Mouse (Mus musculus): ENCODE data around the gene Tmem131. TPM values are rescaled to one million over a fixed set of nuclear protein-coding genes. Genes with fewer than 3 reads are reported as not detected.

Tmem131 gene
- polyA plus RNA-seq, 1 experiment from 2014 or later = 12.3 TPM

- Histone ChIP-seq H3K4me3 (replicated peaks) (no peak overlapping the region), H3K9ac (no peak overlapping the region), H3K9me3 (replicated peaks) (no peaks in the 10 kb centered on the region), H3K27ac (no peak overlapping the region), H3K27me3 (no peaks in the 10 kb centered on the region), H3K36me3 (no peaks in the 10 kb centered on the region), H3K4me2 (no peak overlapping the region), H3K4me1 (no peaks in the 10 kb centered on the region)
- no peak for ATAC-seq (replicated peaks; ENCODE audit: low FRiP score)
- WGBS = 88% methylated on average over 5 of the region's 5 CpGs
Observed at GRCm38 (mm10) chr1:36965831-36966230, 22.4 kb upstream of the Tmem131 start.

DNA sequence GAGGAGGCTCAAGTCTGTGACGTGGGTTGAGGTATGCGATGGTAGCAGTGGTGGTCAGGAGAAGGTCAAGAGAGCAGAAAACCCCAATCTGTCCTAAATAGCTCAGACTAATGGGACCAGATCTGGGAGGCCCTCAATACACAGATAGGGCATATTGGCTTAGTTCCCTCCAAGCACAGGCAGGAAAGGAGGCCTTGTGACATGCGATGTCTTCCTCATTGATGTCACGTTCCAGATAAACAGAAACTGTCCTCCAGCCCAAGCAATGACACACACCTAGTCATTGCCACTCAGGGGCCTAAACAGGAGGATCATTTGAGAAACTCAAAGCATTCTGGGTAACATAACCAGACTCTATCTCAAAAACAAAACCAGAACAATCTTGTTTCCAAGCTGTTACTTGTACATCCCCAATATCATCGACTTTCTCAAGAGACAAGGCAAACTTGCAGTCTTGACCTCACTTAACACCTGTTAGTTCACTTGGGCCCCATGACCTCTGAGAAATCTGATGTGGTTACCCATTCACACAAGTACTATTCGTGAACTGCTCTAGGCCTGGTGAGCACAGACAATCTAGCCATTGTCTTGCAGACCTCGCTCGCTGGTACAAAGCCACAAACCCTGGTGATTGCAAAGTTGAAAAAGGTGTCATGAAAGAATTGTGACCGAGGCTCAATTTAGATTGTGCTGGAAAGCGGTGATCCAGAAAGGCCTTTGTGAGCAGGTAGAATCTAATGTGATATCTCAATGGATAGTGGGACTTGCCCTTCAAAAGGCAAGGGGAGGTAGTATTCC is 19.1 kb upstream of the Tmem131 start:
- Histone ChIP-seq H3K9ac (no peak overlapping the region), H3K27ac (no peak overlapping the region), H3K9me3 (replicated peaks) (no peaks in the 10 kb centered on the region), H3K4me2 (no peak overlapping the region), H3K4me1 (no peaks in the 10 kb centered on the region), H3K36me3 (no peaks in the 10 kb centered on the region), H3K27me3 (no peaks in the 10 kb centered on the region), H3K4me3 (replicated peaks) (no peak overlapping the region)
- WGBS = 78% methylated on average over 10 of the region's 10 CpGs
- no peak for ATAC-seq (replicated peaks; ENCODE audit: low FRiP score)

DNA sequence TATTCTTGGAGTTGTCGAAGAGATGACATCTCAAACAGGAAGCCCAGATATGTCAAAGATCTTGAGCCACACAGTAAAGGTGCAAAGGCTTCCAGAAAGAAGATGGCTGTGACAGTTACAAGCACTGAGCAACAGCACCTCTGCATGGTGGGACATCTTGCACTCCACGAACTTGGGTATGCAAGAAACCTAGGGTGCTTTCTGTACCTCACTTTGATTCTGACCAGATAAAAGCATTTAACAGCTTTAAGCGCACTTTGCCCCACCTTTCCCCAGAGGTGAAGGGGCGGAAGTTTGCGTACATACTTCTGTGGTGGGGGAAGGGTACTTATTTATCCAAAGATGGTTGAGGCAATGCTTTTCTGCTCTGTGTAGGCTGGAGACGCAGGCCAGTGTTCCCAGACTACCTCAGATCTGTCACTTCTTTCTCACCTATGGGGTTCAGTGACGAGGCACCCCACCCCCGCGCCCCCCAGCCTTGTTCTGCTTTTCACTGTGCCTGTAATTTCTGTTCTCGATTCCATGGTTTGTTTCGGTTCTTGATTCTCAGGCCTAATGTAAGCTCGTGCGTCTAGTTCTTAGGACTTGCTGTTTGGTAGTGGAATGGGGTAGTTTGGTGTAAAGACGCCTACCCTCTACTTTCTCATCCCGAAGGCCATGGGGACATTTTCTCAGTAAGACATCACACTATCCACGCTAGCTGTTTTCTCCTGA is 17.2 kb upstream of the Tmem131 start:
- no peaks in the 10 kb centered on the region for H3K4me1 ChIP-seq
- no peaks in the 10 kb centered on the region for H3K9me3 ChIP-seq (replicated peaks)
- no peak overlapping the region for H3K4me3 ChIP-seq (replicated peaks)
- no peak overlapping the region for H3K9ac ChIP-seq
- no peak for ATAC-seq (replicated peaks; ENCODE audit: low FRiP score)
- 86% methylated on average over 16 of the region's 16 CpGs for WGBS
- H3K4me2 ChIP-seq = no peak overlapping the region
- H3K27me3 ChIP-seq = no peaks in the 10 kb centered on the region
- no peak overlapping the region for H3K27ac ChIP-seq
- H3K36me3 ChIP-seq = no peaks in the 10 kb centered on the region

DNA sequence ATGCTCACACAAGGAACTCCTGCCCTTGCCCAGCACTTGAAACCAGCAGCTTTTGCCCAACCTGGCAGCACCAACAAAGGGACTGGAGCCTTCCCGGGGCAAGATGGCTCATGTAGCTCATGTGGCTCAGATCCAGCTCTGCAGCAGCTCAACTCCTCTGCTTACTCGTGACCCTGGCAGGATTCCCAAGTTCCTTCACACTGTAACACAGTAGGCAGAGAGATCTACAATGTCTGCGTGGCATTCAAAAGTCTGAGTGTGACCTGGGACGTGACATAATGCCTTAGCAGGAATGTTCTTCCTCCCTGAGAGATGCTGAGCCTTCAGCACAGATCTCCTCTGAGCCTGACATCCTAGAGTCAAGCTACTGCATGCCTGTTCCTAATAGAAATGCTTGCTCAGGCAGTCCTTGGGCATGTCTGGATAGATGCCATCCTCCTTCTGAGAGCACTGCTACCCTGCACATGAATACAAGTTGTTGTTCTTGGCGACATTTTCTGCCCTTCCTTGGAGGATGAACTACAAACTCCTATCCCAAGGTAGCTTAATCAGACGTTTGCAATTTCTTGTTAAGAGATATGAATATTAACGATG is 6.2 kb upstream of the Tmem131 start:
- Histone ChIP-seq H3K4me3 (replicated peaks) (no peak overlapping the region), H3K4me2 (no peak overlapping the region), H3K9ac (no peak overlapping the region), H3K36me3 (no peaks in the 10 kb centered on the region), H3K27ac (no peak overlapping the region), H3K27me3 (no peaks in the 10 kb centered on the region), H3K4me1 (no peaks in the 10 kb centered on the region), H3K9me3 (replicated peaks) (no peaks in the 10 kb centered on the region)
- 73% methylated on average over 7 of the region's 7 CpGs for WGBS
- ATAC-seq (replicated peaks; ENCODE audit: low FRiP score) = no peak

GRCm38 (mm10) chr1:36947448-36947847 is 4.0 kb upstream of the Tmem131 start:
- WGBS = 84% methylated on average over 8 of the region's 8 CpGs
- H3K9me3 ChIP-seq (replicated peaks) = no peaks in the 10 kb centered on the region

GRCm38 (mm10) chr1:36940381-36940762 is 3.1 kb downstream of the Tmem131 start:
- Histone ChIP-seq H3K4me2 (peak overlapping the region; percentile 61), H3K36me3 (no peaks in the 10 kb centered on the region), H3K4me1 (peaks cover 17% of the 10 kb centered on the region), H3K27me3 (no peaks in the 10 kb centered on the region), H3K4me3 (replicated peaks) (peak overlapping the region; percentile 98), H3K9ac (peak overlapping the region; percentile 96), H3K27ac (0 out of 2 replicates have a peak overlapping the region, but pooled peaks have one; percentile 88), H3K9me3 (replicated peaks) (no peaks in the 10 kb centered on the region)
- WGBS = 50% methylated on average over 3 of the region's 3 CpGs
- ATAC-seq (replicated peaks; ENCODE audit: low FRiP score) = no peak

More at GRCm38 (mm10) chr1:36947448-36947847, 4.0 kb upstream of the Tmem131 start:
- Histone ChIP-seq H3K9ac (no peak overlapping the region), H3K27me3 (no peaks in the 10 kb centered on the region), H3K36me3 (no peaks in the 10 kb centered on the region), H3K27ac (no peak overlapping the region), H3K4me3 (replicated peaks) (no peak overlapping the region), H3K4me2 (no peak overlapping the region), H3K4me1 (no peaks in the 10 kb centered on the region)
- ATAC-seq (replicated peaks; ENCODE audit: low FRiP score) = no peak

- H3K9ac ChIP-seq = peak overlapping the region; percentile 96
- no peaks in the 10 kb centered on the region for H3K9me3 ChIP-seq (replicated peaks)
- H3K4me1 ChIP-seq = peaks cover 21% of the 10 kb centered on the region
- peak overlapping the region; percentile 98 for H3K4me3 ChIP-seq (replicated peaks)
- ATAC-seq (replicated peaks; ENCODE audit: low FRiP score) = peak; percentile 98
- H3K27me3 ChIP-seq = no peaks in the 10 kb centered on the region
- H3K36me3 ChIP-seq = no peaks in the 10 kb centered on the region
- H3K27ac ChIP-seq = peak overlapping the region; percentile 88
- H3K4me2 ChIP-seq = peak overlapping the region; percentile 61
- WGBS = under 1% methylated on average over 70 of the region's 79 CpGs
Observed at GRCm38 (mm10) chr1:36939506-36940380, 3.7 kb downstream of the Tmem131 start.

DNA sequence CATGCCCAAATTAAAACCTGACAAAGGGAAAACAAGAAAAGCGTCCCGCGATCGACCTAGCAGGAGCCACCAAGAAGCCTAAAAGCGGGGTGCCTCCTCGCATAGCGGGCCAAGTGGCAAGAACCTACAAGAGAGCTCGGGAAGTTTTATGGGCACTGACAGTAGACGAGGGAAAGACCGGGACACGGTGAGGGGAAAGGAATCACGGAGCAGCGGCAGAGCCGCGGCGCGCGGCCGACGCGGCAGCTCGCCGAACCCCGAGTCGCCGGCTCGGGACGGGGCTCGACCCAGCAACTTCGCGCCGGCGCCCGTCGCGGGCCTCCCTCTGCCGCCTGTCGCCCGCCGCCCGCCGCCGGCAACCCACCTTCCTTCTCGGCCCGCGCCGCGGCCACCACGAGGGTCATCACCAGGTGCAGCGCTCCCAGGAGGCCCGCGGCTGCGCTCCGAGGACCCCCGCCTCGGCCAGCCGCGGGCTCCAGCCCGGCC is 4.6 kb downstream of the Tmem131 start:
- Histone ChIP-seq H3K4me2 (peak overlapping the region; percentile 61), H3K9ac (peak overlapping the region; percentile 96), H3K27ac (peak overlapping the region; percentile 88), H3K36me3 (no peaks in the 10 kb centered on the region), H3K27me3 (no peaks in the 10 kb centered on the region), H3K4me3 (replicated peaks) (peak overlapping the region; percentile 98), H3K9me3 (replicated peaks) (no peaks in the 10 kb centered on the region), H3K4me1 (peaks cover 29% of the 10 kb centered on the region)
- WGBS = under 1% methylated on average over 56 of the region's 59 CpGs
- no peak for ATAC-seq (replicated peaks; ENCODE audit: low FRiP score)

- WGBS = 1% methylated on average over 9 of the region's 9 CpGs
- H3K36me3 ChIP-seq = no peaks in the 10 kb centered on the region
- no peaks in the 10 kb centered on the region for H3K9me3 ChIP-seq (replicated peaks)
- H3K27me3 ChIP-seq = no peaks in the 10 kb centered on the region
- peak overlapping the region; percentile 61 for H3K4me2 ChIP-seq
- peaks cover 31% of the 10 kb centered on the region for H3K4me1 ChIP-seq
- H3K9ac ChIP-seq = peak overlapping the region; percentile 96
- ATAC-seq (replicated peaks; ENCODE audit: low FRiP score) = no peak
- H3K27ac ChIP-seq = no peak overlapping the region
- H3K4me3 ChIP-seq (replicated peaks) = peak overlapping the region; percentile 98
Observed at GRCm38 (mm10) chr1:36938348-36938747, 5.1 kb downstream of the Tmem131 start.

DNA sequence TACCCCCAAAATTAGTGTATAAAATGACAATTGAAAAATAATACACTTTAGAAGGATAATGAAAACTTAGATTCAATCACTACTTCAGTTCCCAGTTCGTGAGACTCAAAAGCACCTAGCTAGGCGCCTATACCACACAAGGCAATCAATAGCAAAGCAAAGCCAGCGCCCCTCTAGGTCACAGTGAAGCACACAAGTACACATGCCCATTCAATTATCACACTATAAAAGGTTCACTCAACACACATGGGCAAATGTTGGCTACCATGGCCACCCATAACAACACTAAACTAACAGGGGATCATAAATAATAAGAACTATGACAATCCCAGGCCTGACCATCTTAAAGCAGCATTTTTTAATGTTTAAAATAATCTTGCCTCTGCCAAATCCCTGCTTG is 5.8 kb downstream of the Tmem131 start:
- Histone ChIP-seq H3K4me3 (replicated peaks) (peak overlapping the region; percentile 98), H3K36me3 (no peaks in the 10 kb centered on the region), H3K27ac (no peak overlapping the region), H3K9ac (no peak overlapping the region), H3K9me3 (replicated peaks) (no peaks in the 10 kb centered on the region), H3K4me2 (peak overlapping the region; percentile 61), H3K27me3 (no peaks in the 10 kb centered on the region), H3K4me1 (peaks cover 31% of the 10 kb centered on the region)
- WGBS = 42% methylated on average over 3 of the region's 3 CpGs
- ATAC-seq (replicated peaks; ENCODE audit: low FRiP score) = no peak

DNA sequence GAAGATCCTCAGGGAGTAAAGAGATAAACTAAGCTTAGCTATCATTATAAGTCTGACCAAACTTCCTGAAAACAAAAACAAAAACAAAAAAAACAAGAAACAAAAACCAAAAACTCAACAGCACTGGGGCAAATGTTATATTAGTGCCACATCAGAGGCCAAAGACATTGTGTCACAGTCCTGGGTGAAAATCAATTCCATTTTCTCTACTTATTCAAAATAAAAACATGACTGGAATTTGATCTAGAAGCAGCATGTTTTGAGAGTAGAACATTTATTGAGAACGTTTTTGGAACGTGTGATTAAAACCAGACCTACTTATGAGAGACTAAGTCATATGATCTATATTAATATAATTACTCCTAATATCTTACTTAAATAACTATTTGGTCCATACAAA is 6.5 kb downstream of the Tmem131 start:
- no peaks in the 10 kb centered on the region for H3K36me3 ChIP-seq
- ATAC-seq (replicated peaks; ENCODE audit: low FRiP score) = no peak
- no peak overlapping the region for H3K9ac ChIP-seq
- no peaks in the 10 kb centered on the region for H3K9me3 ChIP-seq (replicated peaks)
- no peaks in the 10 kb centered on the region for H3K27me3 ChIP-seq
- H3K4me2 ChIP-seq = no peak overlapping the region
- H3K4me1 ChIP-seq = peaks cover 31% of the 10 kb centered on the region
- 72% methylated on average over 2 of the region's 2 CpGs for WGBS
- no peak overlapping the region for H3K4me3 ChIP-seq (replicated peaks)
- no peak overlapping the region for H3K27ac ChIP-seq
